Mouse (Mus musculus) myocyte (in vitro differentiated cells): ENCODE results near the gene Tacc2.

Experiments used
- E2F4 ChIP-seq: IDR thresholded peaks from one replicate; pipeline ENCODE4 v1.6.1; 2011; ENCODE audit warnings: mild to moderate bottlenecking, control low read depth, moderate library complexity; ENCODE audit not compliant: insufficient read depth
- MAX ChIP-seq: IDR thresholded peaks from one replicate; pipeline ENCODE4 v1.6.1; 2011; ENCODE audit warnings: low read depth, mild to moderate bottlenecking, control low read depth
- MYOD1 ChIP-seq, 3 experiments: IDR thresholded peaks; one replicate each; pipeline ENCODE4 v1.6.1; 2011; ENCODE audit warnings: control low read depth in 2 of 3, low read depth in 2 of 3, mild to moderate bottlenecking in 2 of 3, moderate library complexity in 1 of 3; ENCODE audit not compliant: insufficient read length in 2 of 3, control insufficient read depth in 1 of 3
- POLR2A ChIP-seq: IDR thresholded peaks from one replicate; pipeline ENCODE4 v1.6.1; 2011; ENCODE audit warnings: low read depth, mild to moderate bottlenecking, control low read depth, moderate library complexity; ENCODE audit not compliant: insufficient read length
- POLR2AphosphoS2 ChIP-seq: IDR thresholded peaks from one replicate; pipeline ENCODE4 v1.6.1; 2011; ENCODE audit warnings: low read depth, control low read depth; ENCODE audit not compliant: insufficient read length
- REST ChIP-seq: IDR thresholded peaks from one replicate; pipeline ENCODE4 v1.6.1; 2011; ENCODE audit warnings: mild to moderate bottlenecking, control low read depth, moderate library complexity; ENCODE audit not compliant: insufficient read depth, insufficient read length
- TCF12 ChIP-seq: IDR thresholded peaks from one replicate; pipeline ENCODE4 v1.6.1; 2011; ENCODE audit warnings: mild to moderate bottlenecking, control low read depth; ENCODE audit not compliant: poor library complexity, insufficient read depth, severe bottlenecking
- TCF3 ChIP-seq: IDR thresholded peaks from one replicate; pipeline ENCODE4 v1.6.1; 2011; ENCODE audit warnings: low read depth, control low read depth; ENCODE audit not compliant: insufficient read length
- USF1 ChIP-seq: IDR thresholded peaks from one replicate; pipeline ENCODE4 v1.6.1; 2011; ENCODE audit warnings: low read depth, mild to moderate bottlenecking, control low read depth, moderate library complexity

- TF ChIP-seq MYOD1 (IDR thresholded peaks at IDR 0.05; ENCODE audit: control insufficient read depth in 1 of 3, insufficient read length in 2 of 3, low read depth in 2 of 3) = no peak
- no peak for TF ChIP-seq MAX
- TF ChIP-seq TCF12 = no peak
- no peak for TF ChIP-seq USF1
- no peak for TF ChIP-seq POLR2A
- no peak for TF ChIP-seq TCF3
- TF ChIP-seq POLR2AphosphoS2 = no peak
- TF ChIP-seq REST = no peak
- no peak for TF ChIP-seq E2F4
Measured at GRCm38 (mm10) chr7:130552780-130553179, 24.5 kb upstream of the Tacc2 start.
